Mouse (Mus musculus): ENCODE results near the gene Hhat. TPM values are rescaled to one million over a fixed set of nuclear protein-coding genes. Genes with fewer than 3 reads are reported as not detected.

Hhat gene
- polyA plus RNA-seq, 1 experiment from 2014 or later: 3.8 TPM

GRCm38 (mm10) chr1:192699101-192699500, 71.9 kb downstream of the Hhat start:
- Histone ChIP-seq H3K9me3 (ENCODE audit: control insufficient read depth, low read length) (no peaks in the 10 kb centered on the region), H3K4me2 (no peak overlapping the region), H3K36me3 (ENCODE audit: control insufficient read depth, insufficient read depth, low read length) (no peaks in the 10 kb centered on the region), H3K27ac (ENCODE audit: low read depth, low read length) (no peak overlapping the region), H3K9ac (ENCODE audit: low read depth, low read length) (no peak overlapping the region), H3K4me3 (ENCODE audit: low read depth, low read length) (no peak overlapping the region), H3K27me3 (replicated peaks; ENCODE audit: control insufficient read depth, insufficient read depth, low read length) (no peaks in the 10 kb centered on the region), H3K4me1 (replicated peaks; ENCODE audit: control insufficient read depth, insufficient read depth, low read length) (no peaks in the 10 kb centered on the region)
- no peak for DNase-seq (ENCODE audit: low spot score)
- no peak for ATAC-seq (replicated peaks; ENCODE audit: low FRiP score)

DNA sequence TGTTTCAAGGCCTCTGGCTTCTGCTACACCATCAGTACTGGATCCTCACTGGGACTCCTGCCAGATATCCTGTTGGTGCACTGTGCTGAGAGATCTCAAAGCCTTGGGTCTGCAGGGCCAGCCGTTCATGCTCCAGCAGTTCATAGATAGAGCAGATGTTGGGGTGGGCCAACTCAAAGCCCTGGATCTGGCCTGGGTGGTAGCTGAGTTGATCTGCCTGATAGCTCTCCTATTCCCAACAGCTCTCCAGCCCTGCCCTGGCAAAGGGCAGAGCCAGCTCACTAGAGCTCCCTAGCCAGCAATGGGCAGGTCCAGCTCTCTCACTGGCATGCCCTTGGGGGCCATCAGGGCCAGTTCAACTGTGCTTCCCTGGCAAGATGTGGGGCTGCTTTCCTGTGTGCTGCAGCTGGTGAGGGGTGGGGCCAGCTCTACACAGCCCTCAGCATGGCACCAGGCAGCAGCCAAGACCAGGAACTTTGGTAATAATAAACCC, 74.6 kb downstream of the Hhat start:
- DNase-seq (ENCODE audit: low spot score) (no peak), ATAC-seq (replicated peaks; ENCODE audit: low FRiP score) (no peak)
- 78% methylated on average over 1 of the region's 1 CpGs for WGBS
- H3K9ac ChIP-seq (ENCODE audit: low read depth, low read length): no peak overlapping the region
- H3K4me3 ChIP-seq (ENCODE audit: low read depth, low read length): no peak overlapping the region
- H3K4me1 ChIP-seq (replicated peaks; ENCODE audit: control insufficient read depth, insufficient read depth, low read length): no peaks in the 10 kb centered on the region
- H3K9me3 ChIP-seq (ENCODE audit: control insufficient read depth, low read length): no peaks in the 10 kb centered on the region
- H3K4me2 ChIP-seq: no peak overlapping the region
- no peaks in the 10 kb centered on the region for H3K27me3 ChIP-seq (replicated peaks; ENCODE audit: control insufficient read depth, insufficient read depth, low read length)
- H3K36me3 ChIP-seq (ENCODE audit: control insufficient read depth, insufficient read depth, low read length): no peaks in the 10 kb centered on the region
- no peak overlapping the region for H3K27ac ChIP-seq (ENCODE audit: low read depth, low read length)

DNA sequence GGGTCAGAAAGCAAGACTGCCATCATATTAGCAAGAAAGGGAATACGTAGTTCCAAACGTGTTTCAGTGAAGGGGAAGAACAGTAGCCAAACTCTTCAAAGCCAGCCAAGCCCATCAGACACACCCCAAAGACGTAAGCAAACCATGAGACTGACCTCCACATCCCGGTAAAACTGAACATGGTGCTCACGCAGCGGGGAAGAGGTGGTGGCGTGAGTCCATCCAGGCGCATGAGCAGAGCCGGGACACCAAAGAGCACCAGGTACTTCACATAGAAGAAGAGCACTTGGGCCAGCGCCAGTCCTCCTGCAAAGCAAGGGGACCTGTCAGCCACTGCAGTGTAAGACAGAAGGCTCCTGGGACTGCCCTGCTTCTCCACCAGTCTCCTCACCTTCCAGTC, 77.4 kb downstream of the Hhat start:
- ATAC-seq (replicated peaks; ENCODE audit: low FRiP score) (no peak), DNase-seq (ENCODE audit: low spot score) (no peak)
- H3K9me3 ChIP-seq (ENCODE audit: control insufficient read depth, low read length): no peaks in the 10 kb centered on the region
- H3K4me2 ChIP-seq: no peak overlapping the region
- no peak overlapping the region for H3K27ac ChIP-seq (ENCODE audit: low read depth, low read length)
- H3K9ac ChIP-seq (ENCODE audit: low read depth, low read length): no peak overlapping the region
- 91% methylated on average over 10 of the region's 10 CpGs for WGBS
- no peaks in the 10 kb centered on the region for H3K36me3 ChIP-seq (ENCODE audit: control insufficient read depth, insufficient read depth, low read length)
- H3K4me1 ChIP-seq (replicated peaks; ENCODE audit: control insufficient read depth, insufficient read depth, low read length): no peaks in the 10 kb centered on the region
- no peaks in the 10 kb centered on the region for H3K27me3 ChIP-seq (replicated peaks; ENCODE audit: control insufficient read depth, insufficient read depth, low read length)
- no peak overlapping the region for H3K4me3 ChIP-seq (ENCODE audit: low read depth, low read length)

- DNase-seq (ENCODE audit: low spot score) (no peak), ATAC-seq (replicated peaks; ENCODE audit: low FRiP score) (no peak)
- Histone ChIP-seq H3K4me2 (no peak overlapping the region), H3K9me3 (ENCODE audit: control insufficient read depth, low read length) (no peaks in the 10 kb centered on the region), H3K36me3 (ENCODE audit: control insufficient read depth, insufficient read depth, low read length) (no peaks in the 10 kb centered on the region), H3K9ac (ENCODE audit: low read depth, low read length) (no peak overlapping the region), H3K4me1 (replicated peaks; ENCODE audit: control insufficient read depth, insufficient read depth, low read length) (no peaks in the 10 kb centered on the region), H3K27me3 (replicated peaks; ENCODE audit: control insufficient read depth, insufficient read depth, low read length) (no peaks in the 10 kb centered on the region), H3K4me3 (ENCODE audit: low read depth, low read length) (no peak overlapping the region), H3K27ac (ENCODE audit: low read depth, low read length) (no peak overlapping the region)
- WGBS: 37% methylated on average over 7 of the region's 7 CpGs
Measured at GRCm38 (mm10) chr1:192692982-192693381, 78.0 kb downstream of the Hhat start.

- Histone ChIP-seq H3K4me1 (replicated peaks; ENCODE audit: control insufficient read depth, insufficient read depth, low read length) (no peaks in the 10 kb centered on the region), H3K9me3 (ENCODE audit: control insufficient read depth, low read length) (no peaks in the 10 kb centered on the region), H3K27ac (ENCODE audit: low read depth, low read length) (no peak overlapping the region), H3K4me2 (no peak overlapping the region), H3K4me3 (ENCODE audit: low read depth, low read length) (no peak overlapping the region), H3K9ac (ENCODE audit: low read depth, low read length) (no peak overlapping the region), H3K36me3 (ENCODE audit: control insufficient read depth, insufficient read depth, low read length) (no peaks in the 10 kb centered on the region), H3K27me3 (replicated peaks; ENCODE audit: control insufficient read depth, insufficient read depth, low read length) (no peaks in the 10 kb centered on the region)
- DNase-seq (ENCODE audit: low spot score) (no peak), ATAC-seq (replicated peaks; ENCODE audit: low FRiP score) (no peak)
- 85% methylated on average over 4 of the region's 4 CpGs for WGBS
Measured at GRCm38 (mm10) chr1:192682219-192682951, 88.6 kb downstream of the Hhat start.

- Histone ChIP-seq H3K36me3 (ENCODE audit: control insufficient read depth, insufficient read depth, low read length) (no peaks in the 10 kb centered on the region), H3K9me3 (ENCODE audit: control insufficient read depth, low read length) (peaks cover 2% of the 10 kb centered on the region; the same call in 1 of the 2 replicates), H3K4me3 (ENCODE audit: low read depth, low read length) (no peak overlapping the region), H3K27ac (ENCODE audit: low read depth, low read length) (no peak overlapping the region), H3K4me1 (replicated peaks; ENCODE audit: control insufficient read depth, insufficient read depth, low read length) (no peaks in the 10 kb centered on the region), H3K4me2 (no peak overlapping the region), H3K9ac (ENCODE audit: low read depth, low read length) (no peak overlapping the region), H3K27me3 (replicated peaks; ENCODE audit: control insufficient read depth, insufficient read depth, low read length) (no peaks in the 10 kb centered on the region)
- ATAC-seq (replicated peaks; ENCODE audit: low FRiP score): no peak
- WGBS: 85% methylated on average over 5 of the region's 5 CpGs
- DNase-seq (ENCODE audit: low spot score): no peak
Measured at GRCm38 (mm10) chr1:192677236-192677635, 93.8 kb downstream of the Hhat start.

DNA sequence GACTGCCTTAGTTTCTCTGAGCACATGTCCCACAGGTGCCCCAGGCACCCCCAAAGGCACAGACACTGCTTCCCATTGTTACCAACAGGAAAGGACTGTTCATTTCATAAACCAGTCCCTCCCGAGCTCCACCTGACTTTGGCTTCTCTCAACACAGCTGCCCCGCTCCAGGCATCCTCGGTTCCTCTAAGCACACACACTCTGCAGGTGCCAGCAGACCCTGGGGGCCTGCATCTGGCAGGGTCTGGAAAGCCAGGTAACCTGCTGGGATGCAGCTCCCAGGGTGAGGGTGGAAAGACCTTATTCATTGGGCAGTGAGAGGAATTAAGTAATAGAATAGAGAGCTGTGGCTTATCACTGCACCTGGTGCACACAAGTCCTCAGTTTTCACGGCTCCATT, 107.4 kb downstream of the Hhat start:
- no peaks in the 10 kb centered on the region for H3K9me3 ChIP-seq (ENCODE audit: control insufficient read depth, low read length)
- DNase-seq (ENCODE audit: low spot score) (no peak), ATAC-seq (replicated peaks; ENCODE audit: low FRiP score) (no peak)
- 64% methylated on average over 4 of the region's 4 CpGs for WGBS
- no peak overlapping the region for H3K27ac ChIP-seq (ENCODE audit: low read depth, low read length)
- no peak overlapping the region for H3K4me2 ChIP-seq
- no peak overlapping the region for H3K4me3 ChIP-seq (ENCODE audit: low read depth, low read length)
- H3K36me3 ChIP-seq (ENCODE audit: control insufficient read depth, insufficient read depth, low read length): no peaks in the 10 kb centered on the region
- H3K4me1 ChIP-seq (replicated peaks; ENCODE audit: control insufficient read depth, insufficient read depth, low read length): peaks cover 6% of the 10 kb centered on the region; the same call in 1 of the 2 replicates
- H3K27me3 ChIP-seq (replicated peaks; ENCODE audit: control insufficient read depth, insufficient read depth, low read length): no peaks in the 10 kb centered on the region
- H3K9ac ChIP-seq (ENCODE audit: low read depth, low read length): no peak overlapping the region

DNA sequence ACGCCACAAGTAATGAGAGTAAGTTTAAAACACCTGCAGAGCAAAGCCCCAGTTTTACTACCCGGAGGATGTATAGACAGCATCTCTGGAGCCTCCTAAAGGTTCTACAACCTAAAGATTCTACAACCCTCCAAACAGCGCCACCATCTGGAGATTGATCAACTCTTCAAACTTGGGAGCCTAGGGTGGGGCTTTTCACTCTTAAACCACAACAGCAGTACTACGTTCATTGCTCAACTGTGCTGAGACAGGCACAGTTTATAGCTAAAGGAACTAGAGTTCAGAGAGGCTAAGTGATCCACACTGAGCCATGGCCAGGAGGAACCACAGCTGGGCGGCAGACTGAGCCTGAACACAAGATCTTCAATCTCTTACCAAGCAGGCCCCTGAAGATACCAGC, 107.9 kb downstream of the Hhat start:
- 60% methylated on average over 5 of the region's 5 CpGs for WGBS
- Histone ChIP-seq H3K27me3 (replicated peaks; ENCODE audit: control insufficient read depth, insufficient read depth, low read length) (no peaks in the 10 kb centered on the region), H3K9me3 (ENCODE audit: control insufficient read depth, low read length) (no peaks in the 10 kb centered on the region), H3K36me3 (ENCODE audit: control insufficient read depth, insufficient read depth, low read length) (no peaks in the 10 kb centered on the region), H3K4me3 (ENCODE audit: low read depth, low read length) (no peak overlapping the region), H3K27ac (ENCODE audit: low read depth, low read length) (no peak overlapping the region), H3K4me1 (replicated peaks; ENCODE audit: control insufficient read depth, insufficient read depth, low read length) (peaks cover 6% of the 10 kb centered on the region; the same call in 1 of the 2 replicates), H3K9ac (ENCODE audit: low read depth, low read length) (no peak overlapping the region), H3K4me2 (no peak overlapping the region)
- ATAC-seq (replicated peaks; ENCODE audit: low FRiP score) (no peak), DNase-seq (ENCODE audit: low spot score) (no peak)

- H3K4me3 ChIP-seq (ENCODE audit: low read depth, low read length): no peak overlapping the region
- H3K27me3 ChIP-seq (replicated peaks; ENCODE audit: control insufficient read depth, insufficient read depth, low read length): no peaks in the 10 kb centered on the region
- H3K27ac ChIP-seq (ENCODE audit: low read depth, low read length): no peak overlapping the region
- H3K9me3 ChIP-seq (ENCODE audit: control insufficient read depth, low read length): no peaks in the 10 kb centered on the region
- no peaks in the 10 kb centered on the region for H3K36me3 ChIP-seq (ENCODE audit: control insufficient read depth, insufficient read depth, low read length)
- H3K4me2 ChIP-seq: no peak overlapping the region
- no peak overlapping the region for H3K9ac ChIP-seq (ENCODE audit: low read depth, low read length)
- ATAC-seq (replicated peaks; ENCODE audit: low FRiP score): peak; percentile 88
- no peak for DNase-seq (ENCODE audit: low spot score)
- peaks cover 6% of the 10 kb centered on the region; the same call in 1 of the 2 replicates for H3K4me1 ChIP-seq (replicated peaks; ENCODE audit: control insufficient read depth, insufficient read depth, low read length)
Measured at GRCm38 (mm10) chr1:192661612-192662011, 109.4 kb downstream of the Hhat start.
